Mouse (Mus musculus) lung, postnatal 10 days (tissue): ENCODE measurements around the gene Nob1.

Source experiments
- DNase-seq: peaks from one replicate; pipeline ENCODE4 v3.0.0; 2021

The Nob1 gene

DNA sequence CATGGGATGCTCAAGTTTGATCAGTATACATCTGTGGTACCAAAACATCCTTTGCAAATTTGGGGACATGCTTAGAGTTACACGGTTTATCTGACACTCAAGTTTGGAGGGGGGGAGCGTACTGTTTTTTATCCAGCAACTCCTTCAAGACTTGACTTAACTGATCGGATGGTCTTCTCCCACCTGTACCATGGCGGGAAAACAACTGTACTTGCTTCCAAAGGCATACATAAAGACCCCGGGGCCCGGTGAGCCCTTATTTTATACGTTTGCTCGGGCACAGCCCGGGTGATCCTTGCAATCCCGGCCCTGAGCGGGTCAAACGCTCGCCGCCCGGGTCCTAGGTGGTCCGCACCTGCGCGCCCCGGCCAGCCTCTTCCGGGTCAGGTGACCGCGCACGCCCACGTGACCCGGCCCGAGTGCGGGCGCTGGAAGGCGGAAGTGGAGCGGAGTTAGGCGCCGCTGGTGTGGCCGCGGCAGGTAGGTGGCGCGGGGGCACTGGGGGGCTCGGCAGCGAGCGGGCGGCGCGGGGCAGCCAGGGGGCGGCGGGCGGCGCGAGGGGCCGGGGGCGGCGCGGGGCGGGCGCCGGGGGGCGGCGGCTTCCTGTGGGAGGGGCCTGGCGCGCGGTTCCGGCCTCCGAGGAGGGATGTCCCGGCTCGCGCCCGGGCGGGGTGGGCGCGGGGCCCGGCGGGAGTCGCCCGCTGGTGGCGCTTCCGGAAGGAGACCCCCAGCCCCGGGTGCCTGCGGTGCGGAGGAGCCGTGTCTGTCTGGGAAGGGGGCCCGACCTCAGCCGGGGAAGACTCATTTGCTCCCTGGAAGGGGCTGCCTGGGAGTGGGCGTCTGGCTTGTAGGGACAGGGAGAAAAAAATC is 11.3 kb upstream of the Nob1 start, which contains the start of gene Wwp2:
Gene Wwp2, plus strand, starts transcription at position 404 of the 870 bp plus-strand sequence.
- DNase-seq: peak; percentile 79

DNA sequence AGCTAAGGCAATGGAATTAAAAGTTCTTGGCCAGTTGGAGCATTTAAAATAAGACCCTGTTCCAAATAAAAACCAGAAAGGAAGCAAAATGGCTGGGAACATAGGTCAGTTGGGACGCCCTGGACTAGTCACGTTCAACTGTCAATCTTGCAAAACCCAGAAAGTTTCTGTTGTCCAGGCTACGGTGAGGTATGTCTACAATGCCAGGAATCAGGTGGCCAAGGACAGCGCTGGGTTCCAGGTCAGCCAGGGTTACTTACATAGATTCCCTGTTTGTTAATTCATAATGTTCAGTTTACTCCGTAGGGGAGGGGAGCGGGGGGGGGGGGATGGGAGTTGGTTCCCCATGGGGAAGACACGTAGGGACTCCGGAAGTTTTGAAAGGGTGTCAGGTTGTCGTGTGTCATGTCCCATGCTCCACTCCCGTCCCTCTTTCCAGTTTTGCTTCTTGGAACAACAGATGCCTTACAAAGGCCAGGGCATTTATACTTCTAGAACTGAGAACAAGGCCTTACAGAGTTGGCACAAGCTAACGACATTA is 10.6 kb upstream of the Nob1 start:
- no peak for DNase-seq

DNA sequence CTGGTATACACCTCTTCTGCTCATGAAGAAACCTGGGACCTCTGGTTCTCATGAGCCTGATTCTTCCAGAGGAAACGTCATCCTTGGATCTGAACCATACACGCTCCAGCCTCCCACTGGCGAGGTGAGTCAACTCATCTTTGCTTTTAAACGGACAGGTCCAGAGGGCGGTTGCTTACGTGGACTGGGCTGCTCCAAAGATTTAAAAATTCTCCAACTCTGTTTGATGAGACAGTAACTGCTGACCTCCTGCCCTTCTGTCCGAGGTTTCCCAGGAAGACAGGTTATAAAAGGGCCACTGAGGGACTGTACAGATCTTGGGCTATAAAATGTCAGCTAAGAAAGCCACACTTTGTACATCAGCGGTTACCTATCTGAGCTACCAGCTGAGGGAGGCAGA is 6.0 kb upstream of the Nob1 start:
- no peak for DNase-seq

DNA sequence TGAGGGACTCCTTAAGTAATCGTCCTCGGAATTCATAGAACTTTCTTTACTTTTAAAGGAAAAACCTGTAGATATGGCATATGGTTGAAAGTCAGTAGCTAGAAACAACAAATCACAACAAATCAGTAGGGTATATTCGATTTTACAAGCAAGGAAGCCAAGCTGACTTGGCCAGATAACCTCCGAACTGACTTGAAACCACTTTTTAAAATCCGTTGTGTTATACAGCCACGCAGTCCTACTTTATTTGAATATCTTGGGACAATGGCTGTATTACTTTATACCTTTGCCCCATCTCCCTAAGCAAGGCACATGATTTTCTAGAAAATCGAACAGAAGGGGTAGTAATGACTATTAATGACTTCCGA is 363 bp upstream of the Nob1 start:
- DNase-seq: no peak

DNA sequence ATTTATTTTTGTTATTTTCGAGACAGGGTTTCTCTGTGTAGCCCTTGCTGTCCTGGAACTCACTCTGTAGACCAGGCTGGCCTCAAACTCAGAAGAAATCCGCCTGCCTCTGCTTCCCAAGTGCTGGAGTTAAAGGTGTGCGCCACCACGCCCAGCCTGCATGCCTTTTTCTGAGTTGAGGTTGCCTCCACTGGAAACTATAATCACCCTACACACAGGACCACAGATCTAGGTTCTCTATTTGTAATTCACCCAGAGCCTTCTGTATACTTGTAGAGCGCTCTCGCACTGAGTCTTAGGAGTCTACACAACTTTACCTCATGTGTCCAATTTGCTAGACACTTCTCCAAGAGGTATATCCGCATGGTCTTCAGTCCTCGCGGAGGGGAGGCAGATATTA is 675 bp downstream of the Nob1 start:
- no peak for DNase-seq

DNA sequence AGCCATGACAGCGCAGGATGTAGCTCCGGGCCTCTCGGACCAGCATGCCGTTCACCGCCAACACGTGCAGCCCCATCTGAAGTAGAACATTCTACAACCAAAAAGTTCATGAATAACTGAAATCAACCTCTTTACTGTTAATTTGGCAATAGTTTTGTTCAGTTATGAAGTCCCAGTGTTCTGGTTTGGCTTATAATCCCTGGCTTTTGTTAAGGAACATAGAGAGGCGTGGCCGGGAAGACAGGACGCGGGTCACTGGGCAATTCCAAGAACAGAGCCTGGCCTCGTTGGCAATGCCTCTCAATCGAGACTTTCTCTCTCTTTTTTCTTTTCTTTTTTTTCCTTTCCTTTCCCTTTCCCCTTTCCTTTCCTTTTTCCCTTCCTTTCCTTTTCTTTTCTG is 7.8 kb downstream of the Nob1 start:
- no peak for DNase-seq

DNA sequence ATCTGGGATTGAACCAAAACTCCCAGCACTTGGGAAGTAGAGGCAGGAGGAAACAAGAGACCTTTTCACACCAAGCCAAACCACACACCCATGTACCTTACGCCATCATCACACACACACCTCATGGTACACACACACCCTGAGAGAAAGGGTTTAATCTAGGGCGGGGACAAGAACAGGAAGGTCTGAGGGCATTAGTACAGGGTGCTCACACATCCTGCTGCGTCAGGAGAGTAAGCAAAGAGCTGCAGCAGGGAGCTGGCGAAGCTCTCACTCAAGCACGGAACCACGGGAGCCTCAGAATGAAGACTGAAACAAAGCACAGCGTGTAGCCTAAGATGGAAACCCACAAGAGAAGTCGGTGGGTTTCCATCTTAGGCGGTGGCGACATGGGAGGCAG is 11.0 kb downstream of the Nob1 start:
- no peak for DNase-seq

DNA sequence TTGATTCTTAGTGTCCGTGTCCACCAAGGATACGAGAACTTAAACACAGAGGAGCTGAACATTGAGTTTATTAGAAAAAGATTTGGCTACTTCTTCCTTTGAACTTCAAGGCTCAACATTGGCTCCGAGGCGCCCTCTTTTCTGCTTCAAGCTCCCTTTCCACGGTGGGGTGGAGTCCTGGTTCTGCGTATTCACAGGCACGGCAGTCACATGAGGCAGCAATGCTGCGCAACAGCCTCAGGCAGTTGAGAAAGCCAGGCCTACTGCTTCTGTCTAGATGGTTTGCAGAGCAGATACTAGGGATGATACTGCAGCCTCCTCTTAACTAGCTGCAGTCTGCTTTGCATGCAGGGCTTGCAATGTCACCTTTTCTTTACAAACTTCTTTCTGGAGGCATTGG is 12.3 kb downstream of the Nob1 start:
- no peak for DNase-seq

DNA sequence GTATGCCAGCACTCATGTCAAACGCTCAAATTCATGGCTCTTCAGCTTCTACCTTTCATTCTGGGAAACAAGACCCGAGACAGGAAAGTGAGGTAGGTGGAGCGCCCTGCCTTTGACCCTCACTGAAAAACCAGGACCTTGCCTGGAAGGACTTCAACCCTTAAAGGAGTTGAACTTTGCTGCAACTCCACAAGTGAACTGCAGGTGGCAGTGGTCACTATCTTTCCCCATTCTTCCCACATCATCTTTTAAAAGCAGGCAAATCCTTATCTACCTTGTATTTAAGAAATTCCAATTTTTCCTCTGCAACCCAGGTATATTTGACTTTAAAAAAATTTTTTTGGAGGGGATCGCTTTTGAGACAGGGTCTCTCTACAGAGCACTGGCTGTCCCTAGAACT is 13.5 kb downstream of the Nob1 start:
- DNase-seq: peak; percentile 17

DNA sequence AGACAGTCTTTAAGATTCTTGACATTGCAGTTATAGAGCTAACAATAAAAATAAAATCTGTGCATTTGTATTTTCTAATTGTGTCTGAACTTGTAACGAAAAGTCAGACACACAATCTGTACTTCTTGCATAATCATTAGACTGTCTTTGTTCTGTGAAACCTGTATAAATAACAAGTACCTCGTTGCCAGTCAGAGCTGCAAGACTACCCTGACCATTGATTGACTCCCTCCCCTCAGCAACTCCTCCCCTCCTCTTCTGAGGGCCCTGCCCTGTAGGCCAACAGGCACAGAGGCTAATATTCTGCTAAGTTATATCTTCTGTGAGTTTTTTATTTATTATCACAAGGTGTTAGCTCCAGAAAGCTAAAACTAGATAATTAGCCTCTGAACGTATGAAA is 18.9 kb downstream of the Nob1 start:
- no peak for DNase-seq

DNA sequence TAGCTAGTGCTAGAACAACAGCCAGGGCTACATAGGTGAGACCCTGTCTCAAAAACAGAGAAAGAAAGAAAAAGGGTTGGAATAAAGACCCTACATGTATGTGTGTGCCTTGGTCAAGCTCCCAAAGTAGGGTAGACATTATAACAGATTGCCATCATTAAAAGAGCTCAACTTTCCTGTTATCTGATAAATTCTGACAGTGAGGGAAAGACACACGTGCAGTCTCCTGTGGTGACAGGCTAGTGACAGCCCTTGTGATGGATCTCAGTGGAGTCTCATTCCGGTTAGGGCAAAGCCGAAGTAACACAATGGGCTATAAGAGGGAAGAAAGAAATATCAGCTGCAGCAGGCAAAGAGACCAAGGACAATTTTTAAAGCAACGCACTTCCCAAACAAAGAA is 20.8 kb downstream of the Nob1 start:
- DNase-seq: no peak

DNA sequence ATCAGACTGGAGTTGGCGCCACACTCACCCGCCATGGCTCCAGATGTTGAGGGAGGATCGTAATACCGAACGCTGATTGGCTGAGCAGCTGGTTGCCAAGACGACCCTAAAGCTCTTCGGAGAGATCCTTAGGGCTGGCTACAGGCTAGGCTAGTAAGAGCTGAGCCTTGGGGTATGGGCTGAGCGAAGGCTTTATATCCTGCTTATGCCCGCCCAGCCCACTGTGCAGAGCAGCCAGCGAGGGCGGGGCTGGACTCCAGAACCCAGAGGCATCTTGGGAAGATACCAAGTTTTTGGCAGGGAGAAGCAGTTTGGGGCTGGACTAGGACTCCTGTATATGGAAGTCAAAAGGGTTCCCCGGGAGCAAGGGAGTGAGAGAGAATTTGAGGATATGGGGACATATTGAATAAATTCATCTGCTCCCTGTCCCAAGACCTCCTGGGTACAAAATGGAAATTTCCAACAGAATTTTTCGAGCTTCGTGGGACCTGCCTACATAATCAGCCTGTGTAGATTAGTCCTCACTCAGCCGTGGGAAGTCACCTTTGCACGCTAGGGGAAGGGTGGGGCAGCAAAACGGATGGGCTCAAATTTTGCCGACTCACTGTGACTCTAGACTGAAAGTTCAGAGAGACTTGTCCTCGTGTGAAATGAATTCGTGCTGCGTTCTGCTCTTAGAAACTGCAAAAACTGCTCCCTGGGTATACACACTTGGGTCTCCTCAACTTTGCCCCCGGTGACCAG is 21.6 kb downstream of the Nob1 start, which contains the start of gene Nqo1:
Gene Nqo1, minus strand, starts transcription at position 169 of the 744 bp plus-strand sequence.
- DNase-seq: peak; percentile 89

DNA sequence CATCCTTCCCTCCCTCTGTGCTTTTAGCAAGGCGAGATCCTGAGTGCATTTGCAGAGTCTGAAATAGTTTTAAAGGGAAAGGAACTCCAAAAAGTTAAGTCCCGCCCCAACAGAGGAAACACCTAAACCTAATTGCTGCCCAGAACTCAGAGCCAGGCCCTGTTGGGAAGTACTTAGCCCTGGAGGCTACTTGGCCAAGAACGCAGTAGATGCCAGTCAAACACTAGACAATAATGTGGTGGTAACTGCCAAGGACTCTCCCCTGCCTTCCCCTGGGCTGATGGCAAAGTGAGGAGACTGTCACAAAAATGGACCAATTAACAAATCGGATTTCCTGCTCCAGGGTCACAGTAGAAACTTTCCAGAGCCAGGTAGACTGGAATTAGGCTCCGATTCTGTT is 23.0 kb downstream of the Nob1 start:
- no peak for DNase-seq

DNA sequence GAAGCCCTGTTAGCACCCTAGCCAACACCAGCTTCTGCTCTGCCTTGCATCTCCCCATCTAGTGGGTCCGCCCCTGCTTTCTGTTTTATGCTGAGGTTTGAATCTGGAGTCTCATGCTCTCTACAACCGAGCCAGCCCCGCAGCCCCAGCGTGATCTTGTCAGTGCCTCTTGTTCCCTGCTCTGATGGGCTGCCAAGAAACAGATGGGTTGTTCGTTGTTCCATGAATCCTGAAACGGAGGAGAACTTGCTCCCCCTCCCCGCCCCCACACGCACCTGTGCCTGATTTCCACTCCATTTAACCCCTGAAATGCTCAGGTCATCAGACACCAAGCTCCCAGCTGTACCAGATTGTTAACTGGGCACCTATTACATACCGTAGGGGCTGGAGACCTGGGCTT is 25.4 kb downstream of the Nob1 start:
- no peak for DNase-seq

DNA sequence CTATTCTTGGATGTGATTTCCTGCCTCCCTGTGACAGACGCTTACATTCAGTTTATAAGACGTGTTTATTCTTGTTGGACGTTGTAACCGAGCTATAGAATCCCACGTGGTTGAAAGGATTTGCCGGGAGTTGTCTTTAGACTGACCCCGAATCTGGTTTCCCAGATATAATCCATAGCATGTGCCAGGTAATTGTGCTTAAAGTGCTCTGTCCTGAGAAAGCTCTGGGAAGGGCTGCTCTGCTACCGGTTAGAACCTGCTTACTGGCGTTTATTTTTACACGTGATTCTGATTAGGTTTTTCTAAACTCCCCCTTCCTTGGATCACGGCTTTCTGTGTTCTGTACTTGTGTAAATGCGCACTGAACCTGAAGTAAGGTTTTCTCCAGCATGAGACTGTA is 27.2 kb downstream of the Nob1 start:
- DNase-seq: no peak

DNA sequence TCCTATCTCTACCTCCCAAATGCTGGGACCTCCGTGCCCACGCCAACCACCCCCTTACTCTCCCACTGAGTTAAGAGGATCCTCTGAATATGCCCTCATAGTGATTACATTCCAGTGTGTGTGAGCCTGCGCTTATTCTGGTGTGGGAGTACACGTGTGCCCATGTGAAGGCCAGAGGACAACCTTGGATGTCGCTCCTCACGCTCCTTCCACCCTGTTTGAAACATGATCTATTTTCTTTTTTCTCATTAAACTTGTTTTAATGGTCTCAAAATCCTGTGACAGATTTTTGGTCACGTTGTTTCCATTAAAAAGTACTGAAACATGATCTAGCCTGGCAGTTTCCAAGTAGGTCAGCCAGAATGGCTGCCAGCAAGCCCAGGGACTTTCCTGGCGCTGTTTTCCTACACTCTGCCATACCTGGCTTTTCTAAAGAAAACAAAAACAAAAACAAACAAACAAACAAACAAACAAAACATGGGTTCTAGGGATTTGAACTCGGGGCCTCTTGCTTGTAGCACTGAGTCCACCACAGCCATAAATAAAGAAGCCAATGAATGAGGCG is 28.7 kb downstream of the Nob1 start:
- no peak for DNase-seq

DNA sequence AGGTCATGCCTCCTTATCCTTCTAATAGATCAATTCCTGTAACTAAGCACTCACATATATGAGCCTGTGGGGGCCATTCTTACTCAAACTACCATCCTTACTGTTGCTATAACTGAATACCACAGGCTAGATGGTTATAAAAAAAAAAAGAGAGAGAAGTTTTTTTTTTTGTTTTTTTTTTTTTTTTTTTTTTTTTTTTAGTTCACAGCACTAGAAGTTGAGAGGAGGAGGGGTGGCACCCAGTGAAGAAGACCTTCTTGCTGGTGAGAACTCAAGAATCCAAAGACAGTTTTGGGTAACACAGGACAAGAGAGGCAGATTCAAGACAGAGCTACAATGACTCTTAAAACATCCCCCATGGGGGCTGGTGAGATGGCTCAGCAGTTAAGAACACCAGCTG is 29.5 kb downstream of the Nob1 start:
- DNase-seq: no peak

DNA sequence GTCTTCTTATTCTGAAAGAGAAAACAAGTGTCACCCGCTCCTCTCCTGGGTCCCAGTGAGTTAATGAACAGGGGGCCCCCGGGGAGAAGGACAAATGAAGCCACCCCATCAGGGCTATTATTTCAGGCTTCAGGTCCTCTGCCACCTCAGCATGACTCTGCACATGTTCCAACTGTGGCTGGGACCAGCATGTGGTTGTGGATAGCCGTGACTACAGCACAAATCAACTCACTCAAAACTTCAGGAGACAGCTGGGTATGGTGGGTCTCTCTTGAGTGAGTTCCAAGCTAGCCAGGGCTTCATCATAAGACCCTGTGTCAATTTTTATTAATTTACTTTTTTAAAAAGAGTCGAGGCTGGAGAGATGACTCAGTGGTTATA is 33.7 kb downstream of the Nob1 start:
- no peak for DNase-seq

DNA sequence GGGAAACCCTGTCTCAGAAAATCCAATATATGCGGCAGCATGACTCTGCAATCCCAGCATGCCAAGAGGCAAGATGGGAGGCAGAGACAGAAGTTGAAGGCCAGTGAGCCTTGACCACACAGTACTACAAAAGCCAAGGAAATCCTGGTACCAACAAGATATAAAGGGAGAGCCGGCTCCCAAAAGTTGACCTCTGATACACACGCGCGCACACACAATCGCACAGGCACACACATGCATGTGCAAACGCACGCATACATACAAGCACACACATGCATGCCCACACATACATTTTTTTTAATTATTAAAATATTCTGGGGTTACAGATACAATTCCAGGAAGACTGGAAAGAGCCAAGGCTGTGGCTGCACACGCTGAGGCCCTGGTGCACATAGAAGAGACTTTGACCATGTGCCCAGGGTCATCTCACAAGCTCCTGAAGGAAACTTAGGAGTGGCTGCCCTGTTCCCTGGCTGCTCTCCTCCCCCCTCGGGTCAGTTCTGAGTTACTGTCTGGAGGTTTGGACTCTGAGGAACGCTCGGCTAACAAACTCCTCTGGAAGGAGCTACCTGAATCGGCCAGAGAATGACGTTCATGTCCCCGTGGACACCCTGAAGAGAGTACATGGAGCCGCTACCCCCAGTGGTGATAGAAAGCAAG is 34.2 kb downstream of the Nob1 start:
- no peak for DNase-seq

DNA sequence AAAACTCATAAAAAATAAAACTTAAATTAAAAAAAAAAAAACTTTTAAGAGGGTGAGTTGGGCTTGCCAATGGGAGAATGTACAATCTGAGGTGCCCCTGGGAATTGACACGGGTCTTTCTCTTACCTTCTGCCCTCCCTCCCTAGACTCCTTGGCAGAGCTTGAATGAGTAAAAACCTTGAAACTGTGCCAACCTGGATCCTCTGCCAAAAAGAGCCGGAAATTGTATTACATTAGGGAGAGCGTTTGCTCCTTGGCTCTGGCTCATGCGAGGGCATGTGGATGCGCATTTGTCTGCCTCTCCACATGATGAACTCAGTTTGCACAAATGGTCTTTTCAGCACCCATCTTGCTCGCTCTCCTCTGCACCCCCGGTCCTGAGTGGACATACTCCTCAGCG is 35.3 kb downstream of the Nob1 start:
- peak; percentile 81 for DNase-seq

DNA sequence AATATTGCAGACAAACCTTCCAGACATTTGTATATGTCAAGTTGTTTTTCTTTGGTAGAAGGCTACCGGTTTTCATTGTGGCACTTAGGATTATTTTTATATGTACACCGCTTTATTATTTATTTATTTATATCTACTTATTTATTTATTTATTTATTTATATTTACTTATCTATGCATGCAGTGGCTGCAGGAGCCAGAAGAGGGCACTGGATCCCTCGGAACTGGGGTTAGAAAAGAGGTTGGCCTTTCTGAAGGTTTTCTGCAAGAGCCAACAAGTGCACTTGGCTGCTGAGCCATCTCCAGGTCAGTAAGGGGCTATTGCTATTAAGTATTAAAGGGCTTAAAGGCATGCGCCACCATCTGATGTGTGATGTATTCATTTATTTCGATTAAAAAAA is 37.0 kb downstream of the Nob1 start:
- DNase-seq: peak; percentile 61

DNA sequence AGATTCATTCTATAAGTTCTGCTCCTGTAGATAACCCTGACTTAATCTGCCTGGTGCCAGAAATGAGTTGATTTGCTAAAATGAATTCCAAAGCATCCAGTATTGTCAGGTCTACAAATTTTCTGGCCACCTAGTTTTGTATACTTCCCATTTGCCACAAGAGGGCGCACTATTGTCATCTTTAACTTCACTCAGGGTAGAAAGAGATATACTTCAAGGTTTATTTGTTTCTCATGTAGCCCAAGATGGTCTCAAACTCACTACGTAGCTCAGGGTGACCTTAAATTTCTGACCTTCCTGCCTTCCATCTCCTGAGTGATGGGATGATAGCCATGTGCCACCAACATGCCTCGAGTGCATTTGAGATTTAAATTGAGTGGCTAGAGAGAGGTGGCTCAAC is 38.2 kb downstream of the Nob1 start:
- peak; percentile 30 for DNase-seq

DNA sequence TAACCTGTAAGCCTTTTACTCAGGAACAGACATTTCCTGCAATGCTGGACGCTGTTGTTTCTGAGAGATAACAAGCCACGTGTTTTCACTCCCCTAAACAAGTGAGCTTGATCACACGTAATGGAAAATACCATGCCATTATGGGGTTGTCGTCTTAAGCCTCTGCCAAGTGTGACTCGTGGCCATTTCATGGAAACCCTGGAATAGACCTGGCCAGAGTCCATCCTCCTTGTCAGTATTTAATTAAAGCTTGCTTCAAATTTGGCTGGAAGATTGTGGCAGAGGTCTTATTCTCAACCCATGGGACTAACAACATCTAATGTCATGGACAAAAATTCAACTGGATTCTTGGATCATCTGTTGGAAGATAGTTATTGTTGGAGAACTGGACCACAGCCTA is 38.7 kb downstream of the Nob1 start:
- DNase-seq: peak; percentile 56
